Mouse (Mus musculus) small intestine, adult 2 months (tissue): Measurements from ENCODE around the gene Gm20671.

Experiments used
- CTCF ChIP-seq: fragments of 200-500 bp; IDR thresholded peaks from 2 replicates; pipeline ENCODE4 v1.5.1; 2012; ENCODE audit warnings: low read depth, mild to moderate bottlenecking, control low read depth, inconsistent platforms, low read length, moderate library complexity, mixed read lengths; ENCODE audit not compliant: insufficient replicate concordance, insufficient read length; ENCODE audit errors: extremely low read depth
- POLR2A ChIP-seq: fragments of 200-500 bp; IDR thresholded peaks from 2 replicates; pipeline ENCODE4 v1.6.1; 2012; ENCODE audit warnings: low read depth, mild to moderate bottlenecking, control low read depth, inconsistent platforms, low read length, moderate library complexity

DNA sequence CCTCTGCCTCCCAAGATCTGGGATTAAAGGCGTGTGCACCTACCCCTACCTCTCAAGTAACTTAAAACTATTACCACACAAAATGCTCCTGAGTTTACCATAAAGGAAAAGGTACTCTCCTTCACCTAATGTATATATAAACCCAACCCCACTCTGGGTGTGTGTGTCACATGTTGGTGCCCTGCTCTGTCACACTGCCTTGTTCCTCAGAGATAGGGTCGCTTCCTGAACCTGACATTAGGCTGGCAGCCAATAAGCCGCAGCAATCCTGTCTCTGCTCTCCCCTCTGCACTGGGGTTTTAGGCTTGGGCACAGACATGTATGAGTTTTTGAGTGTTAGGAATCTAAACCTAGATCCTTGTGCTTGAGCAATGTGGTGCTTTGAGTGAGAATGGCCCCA lies 48.7 kb downstream of the Gm20671 start:
- no peak for TF ChIP-seq CTCF
- no peak for TF ChIP-seq POLR2A
